ENCODE assay signal across 11 mouse cellular contexts in the genomic region with DNA sequence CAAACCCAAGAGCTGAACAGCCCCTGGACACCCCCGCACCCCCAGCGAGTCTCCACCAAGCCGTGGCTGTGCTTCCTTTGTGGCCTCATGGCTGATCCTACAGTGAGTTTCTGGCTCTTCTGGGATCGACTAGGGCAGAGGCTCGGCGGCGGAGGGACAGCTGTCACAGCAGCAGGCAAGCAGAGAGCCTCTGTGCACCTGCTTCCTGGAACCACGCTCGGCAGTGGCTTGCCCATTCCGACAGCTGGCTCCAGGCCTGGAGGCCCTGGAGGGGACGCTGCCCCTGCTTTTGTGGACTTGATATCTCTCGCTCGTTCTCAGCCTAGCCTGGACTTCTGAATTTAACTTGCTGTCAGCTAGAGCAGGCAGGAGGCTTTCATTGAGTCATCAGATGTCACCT. TPM values are rescaled to one million over a fixed set of nuclear protein-coding genes. Genes with fewer than 3 reads are reported as not detected.
A peak's percentile ranks its signal among the peaks of the same experiment; 100 is the strongest.
DNase-seq lines count a peak whose midpoint lies in the region; ATAC-seq and TF ChIP-seq lines count a peak whose summit lies in the region.
"Had no signal": no experiment of that assay in that cellular context is flagged by ENCODE, and none has a peak within 500 bp of the region (broad histone marks: within the 10 kb centered on the region; RNA-seq: fewer than 3 reads in every experiment).

No protein-coding gene starts in this region.

- no peak for TF ChIP-seq CTCF in heart, adult 2 months (IDR thresholded peaks at IDR 0.05)
- TF ChIP-seq CTCF in bone marrow, adult 2 months (IDR thresholded peaks at IDR 0.05; ENCODE audit: control insufficient read depth, insufficient read depth, low read length), result no peak
- TF ChIP-seq CTCF in liver, postnatal 0 days (IDR thresholded peaks at IDR 0.05; ENCODE audit: low read depth), result no peak
- no peak for TF ChIP-seq CTCF in stomach, postnatal 0 days (IDR thresholded peaks at IDR 0.05; ENCODE audit: low read depth)

- peak overlapping the region; percentile 31 for H3K9ac ChIP-seq in heart, adult 2 months (ENCODE audit: low read depth, low read length)
- no peak overlapping the region for H3K9ac ChIP-seq in liver, postnatal 0 days (replicated peaks)
- no peak overlapping the region for H3K9ac ChIP-seq in stomach, postnatal 0 days (ENCODE audit: low read length)
- H3K9ac ChIP-seq: embryonic facial prominence, embryonic 12.5 days had no signal

- no peaks in the 10 kb centered on the region for H3K36me3 ChIP-seq in heart, adult 2 months (ENCODE audit: control insufficient read depth, insufficient read depth, low read length)
- peaks cover 46% of the 10 kb centered on the region for H3K36me3 ChIP-seq in heart, embryonic 10.5 days
- H3K36me3 ChIP-seq in liver, postnatal 0 days (replicated peaks; ENCODE audit: insufficient read depth, low read length), result peaks cover 12% of the 10 kb centered on the region
- no peaks in the 10 kb centered on the region for H3K36me3 ChIP-seq in stomach, postnatal 0 days (ENCODE audit: control insufficient read depth, insufficient read depth, low read length)
- H3K36me3 ChIP-seq: embryonic facial prominence, embryonic 12.5 days had no signal

- peak in 1 of 2 experiments; percentile 63 for DNase-seq in heart, adult 2 months
- no peak for DNase-seq in heart, postnatal 25 days (ENCODE audit: low spot score)
- no peak for DNase-seq in heart, embryonic 10.5 days (ENCODE audit: low spot score)
- DNase-seq in liver, postnatal 0 days, result no peak
- no peak for DNase-seq in stomach, postnatal 0 days (ENCODE audit: low spot score)
- DNase-seq in frontal cortex, postnatal 25 days (ENCODE audit: low spot score in 2 of 2), result no peak
- DNase-seq in layer of hippocampus, postnatal 10 days (ENCODE audit: low spot score in 2 of 2), result no peak
- DNase-seq: kidney, adult 2 months; lung, postnatal 10 days had no signal

- H3K9me3 ChIP-seq in heart, embryonic 10.5 days, result no peaks in the 10 kb centered on the region
- H3K9me3 ChIP-seq in liver, postnatal 0 days (ENCODE audit: low read length), result no peaks in the 10 kb centered on the region
- no peaks in the 10 kb centered on the region for H3K9me3 ChIP-seq in stomach, postnatal 0 days (ENCODE audit: control insufficient read depth, low read length)
- H3K9me3 ChIP-seq: embryonic facial prominence, embryonic 12.5 days had no signal

- H3K4me3 ChIP-seq in heart, adult 2 months, result no peak overlapping the region
- no peak overlapping the region for H3K4me3 ChIP-seq in bone marrow, adult 2 months (replicated peaks; ENCODE audit: control insufficient read depth, low read depth, low read length)
- H3K4me3 ChIP-seq in heart, embryonic 10.5 days, result peak overlapping the region; percentile 32; the same call in 1 of the 2 replicates
- no peak overlapping the region for H3K4me3 ChIP-seq in liver, postnatal 0 days (ENCODE audit: low read depth, low read length)
- no peak overlapping the region for H3K4me3 ChIP-seq in stomach, postnatal 0 days (ENCODE audit: low read depth, low read length)
- H3K4me3 ChIP-seq: embryonic facial prominence, embryonic 12.5 days had no signal

- peak; percentile 31; the same call in 1 of the 2 replicates for TF ChIP-seq POLR2A in heart, adult 2 months (IDR thresholded peaks at IDR 0.05; ENCODE audit: insufficient read depth, low read depth, low read length)
- TF ChIP-seq POLR2A in bone marrow, adult 2 months (IDR thresholded peaks at IDR 0.05; ENCODE audit: borderline replicate concordance, control insufficient read depth, low read depth, low read length), result no peak

- H3K4me2 ChIP-seq in liver, postnatal 0 days (ENCODE audit: low read depth, low read length), result no peak overlapping the region
- no peak overlapping the region for H3K4me2 ChIP-seq in stomach, postnatal 0 days (replicated peaks; ENCODE audit: low read depth)
- H3K4me2 ChIP-seq: embryonic facial prominence, embryonic 12.5 days had no signal

- H3K27me3 ChIP-seq in heart, adult 2 months (ENCODE audit: control insufficient read depth, insufficient read depth, low read length), result no peaks in the 10 kb centered on the region
- no peaks in the 10 kb centered on the region for H3K27me3 ChIP-seq in heart, embryonic 10.5 days (ENCODE audit: insufficient read depth, poor library complexity, severe bottlenecking)
- no peaks in the 10 kb centered on the region for H3K27me3 ChIP-seq in liver, postnatal 0 days (ENCODE audit: insufficient read depth, low read length)
- no peaks in the 10 kb centered on the region for H3K27me3 ChIP-seq in stomach, postnatal 0 days (ENCODE audit: control insufficient read depth, insufficient read depth, low read length)

- no peak for TF ChIP-seq EP300 in heart, adult 2 months (IDR thresholded peaks at IDR 0.05; ENCODE audit: insufficient read depth, low read depth, low read length)
- TF ChIP-seq EP300 in liver, postnatal 0 days (IDR thresholded peaks at IDR 0.05; ENCODE audit: low read depth), result no peak
- TF ChIP-seq EP300 in stomach, postnatal 0 days (optimal IDR thresholded peaks at IDR 0.05), result no peak

- no peak for ATAC-seq in liver, postnatal 0 days
- no peak for ATAC-seq in stomach, postnatal 0 days (ENCODE audit: low FRiP score, low TSS enrichment)

- H3K79me2 ChIP-seq in heart, adult 2 months (replicated peaks; ENCODE audit: control insufficient read depth, insufficient read depth, low read length), result no peaks in the 10 kb centered on the region

- H3K4me1 ChIP-seq in heart, adult 2 months (ENCODE audit: control insufficient read depth, insufficient read depth, low read length), result peaks cover 8% of the 10 kb centered on the region; the same call in 1 of the 2 replicates
- peaks cover 10% of the 10 kb centered on the region for H3K4me1 ChIP-seq in bone marrow, adult 2 months (ENCODE audit: control insufficient read depth, insufficient read depth, low read length)
- peaks cover 99% of the 10 kb centered on the region for H3K4me1 ChIP-seq in heart, embryonic 10.5 days
- peaks cover 29% of the 10 kb centered on the region for H3K4me1 ChIP-seq in liver, postnatal 0 days (ENCODE audit: insufficient read depth)
- no peaks in the 10 kb centered on the region for H3K4me1 ChIP-seq in stomach, postnatal 0 days (replicated peaks; ENCODE audit: control insufficient read depth, insufficient read depth)

- H3K27ac ChIP-seq in heart, adult 2 months, result peak overlapping the region; percentile 75
- H3K27ac ChIP-seq in bone marrow, adult 2 months (ENCODE audit: control insufficient read depth, insufficient read depth, low read depth, low read length, poor library complexity), result peak overlapping the region; percentile 36
- H3K27ac ChIP-seq in heart, embryonic 10.5 days, result peak overlapping the region; percentile 88
- peak overlapping the region; percentile 67 for H3K27ac ChIP-seq in liver, postnatal 0 days (ENCODE audit: low read depth)
- no peak overlapping the region for H3K27ac ChIP-seq in stomach, postnatal 0 days (replicated peaks)
- H3K27ac ChIP-seq: embryonic facial prominence, embryonic 12.5 days had no signal

- 28% methylated on average over 13 of the region's 13 CpGs for WGBS in heart, adult 2 months
- 22% methylated on average over 13 of the region's 13 CpGs for WGBS in bone marrow, adult 2 months
- 41% methylated on average over 13 of the region's 13 CpGs for WGBS in heart, embryonic 10.5 days
- 46% methylated on average over 13 of the region's 13 CpGs for WGBS in liver, postnatal 0 days (ENCODE audit: insufficient replicate concordance)
- WGBS in stomach, postnatal 0 days, result 62% methylated on average over 13 of the region's 13 CpGs

- intact Hi-C loops in heart, adult 2 months (cut with DNase I), result no loop called here
- intact Hi-C loops in heart, postnatal 25 days (cut with DNase I), result no loop called here

RNA-seq across cellular contexts. Expression of gene Fam78a, which starts 19.7 kb away (rescaled TPM):
- 10 to 100 TPM; 15.9 to 19.1 TPM for total RNA-seq in heart, adult 2 months (2021)
- 18.7 and 24.9 TPM in 2 replicates for polyA plus RNA-seq in heart, adult 2 months (2012; rRNA removed)
- 10 to 100 TPM; 20.0 TPM for total RNA-seq in heart, postnatal 25 days (2021)
- polyA plus RNA-seq in bone marrow, adult 2 months (2011; ENCODE audit: insufficient read depth, insufficient read length, low replicate concordance, missing spikeins), result 11.4 and 12.5 TPM in 2 replicates
- 37.7 and 60.1 TPM in 2 replicates for polyA plus RNA-seq in heart, embryonic 10.5 days (2016; fragmentation: Nextera tagmentation; extraction: Ambion mirVana)
- 3.8 and 4.3 TPM in 2 replicates for polyA plus RNA-seq in liver, postnatal 0 days (2015; fragmentation: Nextera tagmentation; extraction: Ambion mirVana)
- 0.46 and 0.67 TPM in 2 replicates for polyA plus RNA-seq in stomach, postnatal 0 days (2015; fragmentation: Nextera tagmentation; extraction: Ambion mirVana)
- total RNA-seq in layer of hippocampus, postnatal 10 days (2021), result 1 to 10 TPM; 2.3 to 2.6 TPM

RNA-seq across cellular contexts. Expression of gene Plpp7, which starts 30.4 kb away (rescaled TPM):
- 10 to 100 TPM; 33.6 to 33.8 TPM for total RNA-seq in heart, adult 2 months (2021)
- polyA plus RNA-seq in heart, adult 2 months (2012; rRNA removed), result 56.3 and 62.1 TPM in 2 replicates
- 10 to 100 TPM; 31.8 to 33.7 TPM for total RNA-seq in heart, postnatal 25 days (2021)
- not detected in 2 replicates for polyA plus RNA-seq in bone marrow, adult 2 months (2011; ENCODE audit: insufficient read depth, insufficient read length, low replicate concordance, missing spikeins)
- 10.9 and 12.9 TPM in 2 replicates for polyA plus RNA-seq in heart, embryonic 10.5 days (2016; fragmentation: Nextera tagmentation; extraction: Ambion mirVana)
- 1.6 and 1.7 TPM in 2 replicates for polyA plus RNA-seq in liver, postnatal 0 days (2015; fragmentation: Nextera tagmentation; extraction: Ambion mirVana)
- 2.6 and 2.8 TPM in 2 replicates for polyA plus RNA-seq in stomach, postnatal 0 days (2015; fragmentation: Nextera tagmentation; extraction: Ambion mirVana)
- total RNA-seq in layer of hippocampus, postnatal 10 days (2021), result 10 to 100 TPM; 17.7 to 19.0 TPM
